Mouse (Mus musculus): ENCODE results near the gene Cdc42bpb. TPM values are rescaled to one million over a fixed set of nuclear protein-coding genes. Genes with fewer than 3 reads are reported as not detected.

The Cdc42bpb gene
- polyA plus RNA-seq, 1 experiment from 2014 or later, result 25.6 TPM

GRCm38 (mm10) chr12:111245070-111245469 is 132.4 kb downstream of the Cdc42bpb start:
- Histone ChIP-seq H3K27me3 (replicated peaks; ENCODE audit: control insufficient read depth, insufficient read depth, low read length) (no peaks in the 10 kb centered on the region), H3K4me3 (ENCODE audit: low read depth, low read length) (no peak overlapping the region), H3K27ac (ENCODE audit: low read depth, low read length) (no peak overlapping the region), H3K4me1 (replicated peaks; ENCODE audit: control insufficient read depth, insufficient read depth, low read length) (peaks cover 9% of the 10 kb centered on the region), H3K9me3 (ENCODE audit: control insufficient read depth, low read length) (no peaks in the 10 kb centered on the region), H3K36me3 (ENCODE audit: control insufficient read depth, insufficient read depth, low read length) (peaks cover 7% of the 10 kb centered on the region; the same call in 1 of the 2 replicates), H3K4me2 (no peak overlapping the region), H3K9ac (ENCODE audit: low read depth, low read length) (no peak overlapping the region)
- ATAC-seq (replicated peaks; ENCODE audit: low FRiP score), result no peak
- DNase-seq (ENCODE audit: low spot score), result no peak
- WGBS, result 86% methylated on average over 6 of the region's 6 CpGs

- Histone ChIP-seq H3K27ac (ENCODE audit: low read depth, low read length) (no peak overlapping the region), H3K9me3 (ENCODE audit: control insufficient read depth, low read length) (no peaks in the 10 kb centered on the region), H3K4me2 (no peak overlapping the region), H3K4me1 (replicated peaks; ENCODE audit: control insufficient read depth, insufficient read depth, low read length) (peaks cover 9% of the 10 kb centered on the region), H3K9ac (ENCODE audit: low read depth, low read length) (no peak overlapping the region), H3K27me3 (replicated peaks; ENCODE audit: control insufficient read depth, insufficient read depth, low read length) (no peaks in the 10 kb centered on the region), H3K4me3 (ENCODE audit: low read depth, low read length) (no peak overlapping the region), H3K36me3 (ENCODE audit: control insufficient read depth, insufficient read depth, low read length) (peaks cover 12% of the 10 kb centered on the region; the same call in 1 of the 2 replicates)
- DNase-seq (ENCODE audit: low spot score) (no peak), ATAC-seq (replicated peaks; ENCODE audit: low FRiP score) (no peak)
- 83% methylated on average over 12 of the region's 12 CpGs for WGBS
These were observed 133.8 kb downstream of the Cdc42bpb start for GRCm38 (mm10) chr12:111243733-111244132.

Other genes with a start within 250 kb of the Cdc42bpb start
- gene Traf3, start 211.3 kb downstream of the Cdc42bpb start, polyA plus RNA-seq (2014; fragmentation: Nextera tagmentation; extraction: Ambion mirVana), result 7.4 and 9.1 TPM in 2 replicates
- gene 4930595D18Rik, start 193.2 kb downstream of the Cdc42bpb start, polyA plus RNA-seq (2014; fragmentation: Nextera tagmentation; extraction: Ambion mirVana), result not detected in 2 replicates
- gene Amn, start 106.6 kb downstream of the Cdc42bpb start, polyA plus RNA-seq (2014; fragmentation: Nextera tagmentation; extraction: Ambion mirVana), result 1.0 and 1.7 TPM in 2 replicates
- 0.36 TPM in 1 of 2 replicates, not detected in the other for gene Lbhd2, start 29.1 kb upstream of the Cdc42bpb start, polyA plus RNA-seq (2014; fragmentation: Nextera tagmentation; extraction: Ambion mirVana)
- gene Exoc3l4, start 39.3 kb upstream of the Cdc42bpb start, polyA plus RNA-seq (2014; fragmentation: Nextera tagmentation; extraction: Ambion mirVana), result 18.6 and 20.4 TPM in 2 replicates
- gene Tnfaip2, start 64.8 kb upstream of the Cdc42bpb start, polyA plus RNA-seq (2014; fragmentation: Nextera tagmentation; extraction: Ambion mirVana), result 107 TPM in 2 replicates
- 4.9 and 5.6 TPM in 2 replicates for gene Gm266, start 108.1 kb upstream of the Cdc42bpb start, polyA plus RNA-seq (2014; fragmentation: Nextera tagmentation; extraction: Ambion mirVana)
- 623 and 628 TPM in 2 replicates for gene Eif5, start 160.3 kb upstream of the Cdc42bpb start, polyA plus RNA-seq (2014; fragmentation: Nextera tagmentation; extraction: Ambion mirVana)
- 36.9 and 38.6 TPM in 2 replicates for gene Mark3, start 196.8 kb upstream of the Cdc42bpb start, polyA plus RNA-seq (2014; fragmentation: Nextera tagmentation; extraction: Ambion mirVana)